Comparison of ENCODE assay signal across 8 mouse cellular contexts in genomic region chr16:94724747-94725211, GRCm38 (mm10).
A peak's percentile ranks its signal among the peaks of the same experiment; 100 is the strongest.
DNase-seq lines count a peak whose midpoint lies in the region; ATAC-seq and TF ChIP-seq lines count a peak whose summit lies in the region.

No protein-coding gene starts in this region.

- peaks cover 28% of the 10 kb centered on the region for H3K4me1 ChIP-seq in heart, embryonic 12.5 days (replicated peaks)
- 0 out of 2 replicates have a peak, but pooled peaks cover 8% of the 10 kb centered on the region for H3K4me1 ChIP-seq in forebrain, embryonic 13.5 days
- 0 out of 2 replicates have a peak, but pooled peaks cover 6% of the 10 kb centered on the region for H3K4me1 ChIP-seq in kidney, postnatal 0 days (replicated peaks; ENCODE audit: insufficient read depth, low read length)
- H3K4me1 ChIP-seq in liver, embryonic 13.5 days (replicated peaks) = peaks cover 11% of the 10 kb centered on the region
- H3K4me1 ChIP-seq in neural tube, embryonic 13.5 days (replicated peaks) = peaks cover 11% of the 10 kb centered on the region

- peak overlapping the region; percentile 59 for H3K9ac ChIP-seq in heart, embryonic 12.5 days
- H3K9ac ChIP-seq in forebrain, embryonic 13.5 days = peak overlapping the region; percentile 70
- H3K9ac ChIP-seq in kidney, postnatal 0 days (ENCODE audit: low read depth, low read length) = peak overlapping the region; percentile 49; the same call in 1 of the 2 replicates
- H3K9ac ChIP-seq in liver, embryonic 13.5 days = no peak overlapping the region
- H3K9ac ChIP-seq in neural tube, embryonic 13.5 days = peak overlapping the region; percentile 69

- DNase-seq in heart, adult 11 months = no peak
- peak; percentile 80 for DNase-seq in brain, embryonic 14.5 days (ENCODE audit: low read depth)
- no peak for DNase-seq in kidney, postnatal 0 days (ENCODE audit: low spot score)
- no peak for DNase-seq in liver, embryonic 13.5 days
- DNase-seq in urinary bladder, adult 18-20 months (ENCODE audit: low spot score in 2 of 2) = no peak

- H3K27me3 ChIP-seq in heart, embryonic 12.5 days (replicated peaks) = no peaks in the 10 kb centered on the region
- H3K27me3 ChIP-seq in forebrain, embryonic 13.5 days = no peaks in the 10 kb centered on the region
- no peaks in the 10 kb centered on the region for H3K27me3 ChIP-seq in kidney, postnatal 0 days (ENCODE audit: insufficient read depth, low read length)
- peaks cover 21% of the 10 kb centered on the region; the same call in 1 of the 2 replicates for H3K27me3 ChIP-seq in liver, embryonic 13.5 days
- H3K27me3 ChIP-seq in neural tube, embryonic 13.5 days = 0 out of 2 replicates have a peak, but pooled peaks cover 2% of the 10 kb centered on the region

- peaks cover 14% of the 10 kb centered on the region for H3K36me3 ChIP-seq in heart, embryonic 12.5 days
- no peaks in the 10 kb centered on the region for H3K36me3 ChIP-seq in forebrain, embryonic 13.5 days (ENCODE audit: poor library complexity, severe bottlenecking)
- no peaks in the 10 kb centered on the region for H3K36me3 ChIP-seq in kidney, postnatal 0 days (ENCODE audit: insufficient read depth, low read length)
- 0 out of 2 replicates have a peak, but pooled peaks cover 3% of the 10 kb centered on the region for H3K36me3 ChIP-seq in liver, embryonic 13.5 days
- no peaks in the 10 kb centered on the region for H3K36me3 ChIP-seq in neural tube, embryonic 13.5 days

- TF ChIP-seq POLR2A in brain, embryonic 14.5 days (IDR thresholded peaks at IDR 0.05; ENCODE audit: borderline replicate concordance, extremely low read depth, insufficient read depth, insufficient read length, poor library complexity, severe bottlenecking) = no peak

- peak overlapping the region; percentile 57 for H3K4me3 ChIP-seq in heart, embryonic 12.5 days
- peak overlapping the region; percentile 55 for H3K4me3 ChIP-seq in forebrain, embryonic 13.5 days
- H3K4me3 ChIP-seq in kidney, postnatal 0 days (replicated peaks; ENCODE audit: low read depth, low read length) = peak overlapping the region; percentile 38
- peak overlapping the region; percentile 47 for H3K4me3 ChIP-seq in liver, embryonic 13.5 days (replicated peaks)
- H3K4me3 ChIP-seq in neural tube, embryonic 13.5 days = peak overlapping the region; percentile 53

- TF ChIP-seq CTCF in brain, embryonic 14.5 days (IDR thresholded peaks at IDR 0.05; ENCODE audit: borderline replicate concordance, extremely low read depth, insufficient read depth, insufficient read length) = no peak
- no peak for TF ChIP-seq CTCF in kidney, postnatal 0 days (IDR thresholded peaks at IDR 0.05; ENCODE audit: low read depth)

- peaks cover 9% of the 10 kb centered on the region; the same call in 1 of the 2 replicates for H3K9me3 ChIP-seq in heart, embryonic 12.5 days (replicated peaks)
- peaks cover 4% of the 10 kb centered on the region; the same call in 1 of the 2 replicates for H3K9me3 ChIP-seq in forebrain, embryonic 13.5 days (replicated peaks)
- no peaks in the 10 kb centered on the region for H3K9me3 ChIP-seq in kidney, postnatal 0 days (replicated peaks; ENCODE audit: low read length)
- H3K9me3 ChIP-seq in liver, embryonic 13.5 days (replicated peaks) = 0 out of 2 replicates have a peak, but pooled peaks cover 5% of the 10 kb centered on the region
- no peaks in the 10 kb centered on the region for H3K9me3 ChIP-seq in neural tube, embryonic 13.5 days

- 2% methylated on average over 18 of the region's 18 CpGs for WGBS in heart, embryonic 12.5 days
- WGBS in forebrain, embryonic 13.5 days = 2% methylated on average over 18 of the region's 18 CpGs
- under 1% methylated on average over 18 of the region's 18 CpGs for WGBS in kidney, postnatal 0 days
- 8% methylated on average over 18 of the region's 18 CpGs for WGBS in liver, embryonic 13.5 days (ENCODE audit: insufficient replicate concordance)
- under 1% methylated on average over 17 of the region's 18 CpGs for WGBS in neural tube, embryonic 13.5 days

- peak overlapping the region; percentile 93 for H3K27ac ChIP-seq in heart, embryonic 12.5 days (ENCODE audit: poor library complexity, severe bottlenecking)
- H3K27ac ChIP-seq in forebrain, embryonic 13.5 days = peak overlapping the region; percentile 85
- H3K27ac ChIP-seq in kidney, postnatal 0 days = no peak overlapping the region; the same call in 1 of the 2 replicates
- no peak overlapping the region for H3K27ac ChIP-seq in liver, embryonic 13.5 days
- peak overlapping the region; percentile 92 for H3K27ac ChIP-seq in neural tube, embryonic 13.5 days (replicated peaks)

- H3K4me2 ChIP-seq in heart, embryonic 12.5 days = peak overlapping the region; percentile 73
- peak overlapping the region; percentile 92 for H3K4me2 ChIP-seq in forebrain, embryonic 13.5 days
- peak overlapping the region; percentile 79 for H3K4me2 ChIP-seq in kidney, postnatal 0 days (ENCODE audit: low read length)
- H3K4me2 ChIP-seq in liver, embryonic 13.5 days = peak overlapping the region; percentile 64
- H3K4me2 ChIP-seq in neural tube, embryonic 13.5 days = peak overlapping the region; percentile 82

- no peak for ATAC-seq in heart, embryonic 12.5 days (ENCODE audit: insufficient number of reproducible peaks, low FRiP score)
- ATAC-seq in forebrain, embryonic 13.5 days = peak; percentile 50
- ATAC-seq in kidney, postnatal 0 days (replicated peaks; ENCODE audit: low FRiP score, low read depth) = peak; percentile 19; the same call in 1 of the 2 replicates
- ATAC-seq in liver, embryonic 13.5 days (ENCODE audit: low read depth) = no peak
- ATAC-seq in neural tube, embryonic 13.5 days (ENCODE audit: low read depth) = peak; percentile 45

Comparison
In these comparisons a context has a peak if more than half of its experiments do, and no peak if none do; other contexts are left out.
1. ATAC-seq: peak in forebrain, embryonic 13.5 days (single experiment), kidney, postnatal 0 days (single experiment) and neural tube, embryonic 13.5 days (single experiment); none in heart, embryonic 12.5 days (single experiment) and liver, embryonic 13.5 days (single experiment).
2. H3K27ac ChIP-seq: peak in heart, embryonic 12.5 days (single experiment), forebrain, embryonic 13.5 days (single experiment) and neural tube, embryonic 13.5 days (single experiment); none in kidney, postnatal 0 days (single experiment) and liver, embryonic 13.5 days (single experiment).
3. Peak in every context shown above with its lines, with median percentiles within 50 percentile points of each other: H3K4me2 ChIP-seq and H3K4me3 ChIP-seq.